Mouse (Mus musculus): ENCODE data around the gene Rnf6. TPM values are rescaled to one million over a fixed set of nuclear protein-coding genes. Genes with fewer than 3 reads are reported as not detected.

The Rnf6 gene
- polyA plus RNA-seq, 1 experiment from 2014 or later: 42.6 TPM

DNA sequence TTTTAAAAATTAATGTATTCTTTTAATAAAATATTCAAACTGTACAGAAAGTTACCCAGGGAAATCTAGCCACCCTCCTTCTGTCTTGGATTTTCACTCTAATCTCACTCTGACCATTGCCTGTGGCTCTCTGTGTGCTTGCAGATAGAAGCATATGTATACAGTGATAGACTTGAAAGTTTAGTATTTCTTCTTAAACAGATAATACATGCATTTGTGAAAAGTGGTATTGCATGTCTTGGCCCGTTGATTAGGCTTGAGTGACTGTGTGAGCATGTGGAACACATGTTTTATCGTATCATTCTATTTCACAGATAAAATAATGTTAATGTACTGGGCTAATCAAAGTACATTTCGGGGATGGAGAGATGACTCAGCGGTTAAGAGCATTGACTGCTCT, 23.8 kb upstream of the Rnf6 start:
- WGBS: 92% methylated on average over 4 of the region's 4 CpGs
- Histone ChIP-seq H3K27me3 (replicated peaks; ENCODE audit: insufficient read depth, low read length) (no peaks in the 10 kb centered on the region), H3K36me3 (ENCODE audit: insufficient read depth, low read length) (no peaks in the 10 kb centered on the region), H3K4me2 (replicated peaks; ENCODE audit: low read depth, low read length) (no peak overlapping the region), H3K9ac (replicated peaks; ENCODE audit: low read depth) (no peak overlapping the region), H3K4me1 (ENCODE audit: insufficient read depth, low read depth, low read length) (peaks cover 8% of the 10 kb centered on the region; the same call in 1 of the 2 replicates), H3K4me3 (ENCODE audit: low read depth, low read length) (no peak overlapping the region), H3K9me3 (ENCODE audit: low read length) (no peaks in the 10 kb centered on the region), H3K27ac (ENCODE audit: low read length) (no peak overlapping the region)
- DNase-seq (ENCODE audit: low spot score) (no peak), ATAC-seq (no peak)
- TF ChIP-seq CTCF (IDR thresholded peaks at IDR 0.05) (no peak), EP300 (IDR thresholded peaks at IDR 0.05) (no peak)

GRCm38 (mm10) chr5:146241202-146241601, 19.8 kb upstream of the Rnf6 start:
- H3K36me3 ChIP-seq (ENCODE audit: insufficient read depth, low read length): no peaks in the 10 kb centered on the region
- 80% methylated on average over 3 of the region's 3 CpGs for WGBS
- H3K27ac ChIP-seq (ENCODE audit: low read length): no peak overlapping the region
- ATAC-seq: no peak
- no peaks in the 10 kb centered on the region for H3K9me3 ChIP-seq (ENCODE audit: low read length)
- TF ChIP-seq EP300 (IDR thresholded peaks at IDR 0.05) (no peak), CTCF (IDR thresholded peaks at IDR 0.05) (no peak)
- H3K4me3 ChIP-seq (ENCODE audit: low read depth, low read length): no peak overlapping the region
- no peak for DNase-seq (ENCODE audit: low spot score)
- H3K4me2 ChIP-seq (replicated peaks; ENCODE audit: low read depth, low read length): no peak overlapping the region
- H3K4me1 ChIP-seq (ENCODE audit: insufficient read depth, low read depth, low read length): peaks cover 5% of the 10 kb centered on the region; the same call in 1 of the 2 replicates
- H3K27me3 ChIP-seq (replicated peaks; ENCODE audit: insufficient read depth, low read length): no peaks in the 10 kb centered on the region
- H3K9ac ChIP-seq (replicated peaks; ENCODE audit: low read depth): no peak overlapping the region

- H3K4me1 ChIP-seq (ENCODE audit: insufficient read depth, low read depth, low read length): peaks cover 5% of the 10 kb centered on the region; the same call in 1 of the 2 replicates
- no peaks in the 10 kb centered on the region for H3K27me3 ChIP-seq (replicated peaks; ENCODE audit: insufficient read depth, low read length)
- 98% methylated on average over 2 of the region's 2 CpGs for WGBS
- ATAC-seq (no peak), DNase-seq (ENCODE audit: low spot score) (no peak)
- no peak overlapping the region for H3K4me3 ChIP-seq (ENCODE audit: low read depth, low read length)
- H3K27ac ChIP-seq (ENCODE audit: low read length): no peak overlapping the region
- H3K9ac ChIP-seq (replicated peaks; ENCODE audit: low read depth): no peak overlapping the region
- no peak overlapping the region for H3K4me2 ChIP-seq (replicated peaks; ENCODE audit: low read depth, low read length)
- no peaks in the 10 kb centered on the region for H3K9me3 ChIP-seq (ENCODE audit: low read length)
- TF ChIP-seq CTCF (IDR thresholded peaks at IDR 0.05) (no peak), EP300 (IDR thresholded peaks at IDR 0.05) (no peak)
- no peaks in the 10 kb centered on the region for H3K36me3 ChIP-seq (ENCODE audit: insufficient read depth, low read length)
These were observed 19.4 kb upstream of the Rnf6 start for GRCm38 (mm10) chr5:146240771-146241170.

DNA sequence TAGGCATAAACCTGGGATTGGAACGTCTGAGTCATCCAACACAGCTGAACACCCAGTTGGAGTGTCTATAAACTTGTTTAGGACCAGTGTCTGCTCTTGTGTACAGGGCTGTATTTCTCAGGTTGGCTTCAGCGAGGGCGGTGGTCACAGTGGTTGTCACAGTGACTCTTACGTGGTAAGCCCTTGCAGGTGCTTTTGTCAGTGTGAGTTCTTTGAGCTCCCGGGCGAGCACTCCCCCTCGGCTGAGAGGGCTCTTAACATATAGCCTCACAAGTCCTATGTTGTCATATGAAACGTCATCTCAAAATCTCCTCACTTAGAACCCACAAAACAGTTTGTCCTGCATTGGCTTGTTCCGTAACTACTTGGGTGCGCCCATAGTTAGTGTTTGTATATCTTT, 16.9 kb upstream of the Rnf6 start:
- peak; percentile 54 for DNase-seq (ENCODE audit: low spot score)
- Histone ChIP-seq H3K4me1 (ENCODE audit: insufficient read depth, low read depth, low read length) (peaks cover 7% of the 10 kb centered on the region; the same call in 1 of the 2 replicates), H3K27ac (ENCODE audit: low read length) (no peak overlapping the region), H3K36me3 (ENCODE audit: insufficient read depth, low read length) (no peaks in the 10 kb centered on the region), H3K4me3 (ENCODE audit: low read depth, low read length) (no peak overlapping the region), H3K4me2 (replicated peaks; ENCODE audit: low read depth, low read length) (no peak overlapping the region), H3K9ac (replicated peaks; ENCODE audit: low read depth) (no peak overlapping the region), H3K9me3 (ENCODE audit: low read length) (no peaks in the 10 kb centered on the region), H3K27me3 (replicated peaks; ENCODE audit: insufficient read depth, low read length) (no peaks in the 10 kb centered on the region)
- TF ChIP-seq EP300 (IDR thresholded peaks at IDR 0.05) (no peak), CTCF (IDR thresholded peaks at IDR 0.05) (no peak)
- peak; percentile 57 for ATAC-seq
- 68% methylated on average over 10 of the region's 10 CpGs for WGBS

- Histone ChIP-seq H3K4me2 (replicated peaks; ENCODE audit: low read depth, low read length) (no peak overlapping the region), H3K27ac (ENCODE audit: low read length) (no peak overlapping the region), H3K4me1 (ENCODE audit: insufficient read depth, low read depth, low read length) (peaks cover 5% of the 10 kb centered on the region; the same call in 1 of the 2 replicates), H3K27me3 (replicated peaks; ENCODE audit: insufficient read depth, low read length) (no peaks in the 10 kb centered on the region), H3K9ac (replicated peaks; ENCODE audit: low read depth) (no peak overlapping the region), H3K9me3 (ENCODE audit: low read length) (no peaks in the 10 kb centered on the region), H3K36me3 (ENCODE audit: insufficient read depth, low read length) (no peaks in the 10 kb centered on the region), H3K4me3 (ENCODE audit: low read depth, low read length) (no peak overlapping the region)
- TF ChIP-seq CTCF (IDR thresholded peaks at IDR 0.05) (no peak), EP300 (IDR thresholded peaks at IDR 0.05) (no peak)
- WGBS: 84% methylated on average over 1 of the region's 1 CpGs
- no peak for DNase-seq (ENCODE audit: low spot score)
- ATAC-seq: no peak
These were observed 13.0 kb upstream of the Rnf6 start for GRCm38 (mm10) chr5:146234336-146234735.

DNA sequence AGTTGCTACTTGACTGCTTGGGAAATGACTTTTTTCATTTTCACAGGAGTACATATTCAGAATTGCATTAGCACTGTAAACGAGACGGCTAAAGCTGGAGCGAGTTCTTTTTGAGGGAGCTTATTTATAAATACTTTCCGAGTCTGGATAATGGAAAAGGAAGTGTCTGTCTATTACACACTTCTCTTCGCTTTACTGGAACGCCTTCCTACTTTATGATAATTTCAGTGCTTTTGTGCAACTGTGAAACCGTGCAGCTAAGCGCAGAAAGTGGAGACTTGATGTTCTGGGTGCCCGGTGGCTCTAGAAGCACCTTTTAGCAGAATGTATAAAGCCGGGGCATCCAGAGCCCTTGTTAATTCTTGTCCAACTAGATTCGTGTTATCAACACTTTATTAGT, 11.5 kb upstream of the Rnf6 start:
- H3K36me3 ChIP-seq (ENCODE audit: insufficient read depth, low read length): no peaks in the 10 kb centered on the region
- no peaks in the 10 kb centered on the region for H3K9me3 ChIP-seq (ENCODE audit: low read length)
- TF ChIP-seq CTCF (IDR thresholded peaks at IDR 0.05) (no peak), EP300 (IDR thresholded peaks at IDR 0.05) (no peak)
- WGBS: 28% methylated on average over 11 of the region's 11 CpGs
- 0 out of 2 replicates have a peak overlapping the region, but pooled peaks have one; percentile 16 for H3K9ac ChIP-seq (replicated peaks; ENCODE audit: low read depth)
- H3K4me2 ChIP-seq (replicated peaks; ENCODE audit: low read depth, low read length): peak overlapping the region; percentile 88
- no peak for ATAC-seq
- peak overlapping the region; percentile 75 for H3K4me3 ChIP-seq (ENCODE audit: low read depth, low read length)
- peaks cover 5% of the 10 kb centered on the region; the same call in 1 of the 2 replicates for H3K4me1 ChIP-seq (ENCODE audit: insufficient read depth, low read depth, low read length)
- DNase-seq (ENCODE audit: low spot score): peak; percentile 10
- H3K27ac ChIP-seq (ENCODE audit: low read length): no peak overlapping the region
- H3K27me3 ChIP-seq (replicated peaks; ENCODE audit: insufficient read depth, low read length): no peaks in the 10 kb centered on the region

Data from lung, postnatal 0 days (tissue).